Mouse (Mus musculus): ENCODE measurements around the gene Eftud2. TPM values are rescaled to one million over a fixed set of nuclear protein-coding genes. Genes with fewer than 3 reads are reported as not detected.
A peak's percentile ranks its signal among the peaks of the same experiment; 100 is the strongest.

The Eftud2 gene
- total RNA-seq, 2 experiments from 2014 or later = 34.1 to 42.6 TPM

GRCm38 (mm10) chr11:102819783-102820385 lies 60.9 kb downstream of the Eftud2 start:
- no peak for DNase-seq

GRCm38 (mm10) chr11:102819021-102819782 lies 61.6 kb downstream of the Eftud2 start, which contains the start of gene Gjc1:
Gjc1 (minus strand) TSS chr11:102819700.
- peak; percentile 70 to 80 for DNase-seq

GRCm38 (mm10) chr11:102818121-102819020 lies 62.4 kb downstream of the Eftud2 start:
- DNase-seq = peak in 1 of 2 experiments; percentile 68

GRCm38 (mm10) chr11:102814881-102815280 lies 65.9 kb downstream of the Eftud2 start:
- DNase-seq = no peak

- DNase-seq = no peak
These were observed 69.9 kb downstream of the Eftud2 start for GRCm38 (mm10) chr11:102810721-102811485.

GRCm38 (mm10) chr11:102808246-102808645 lies 72.5 kb downstream of the Eftud2 start:
- no peak for DNase-seq

- DNase-seq = no peak
These were observed 77.3 kb downstream of the Eftud2 start for GRCm38 (mm10) chr11:102803453-102803852.

- no peak for DNase-seq
These were observed 86.6 kb downstream of the Eftud2 start for GRCm38 (mm10) chr11:102794157-102794556.

GRCm38 (mm10) chr11:102791682-102792445 lies 88.9 kb downstream of the Eftud2 start:
- DNase-seq = peak in 1 of 2 experiments; percentile 30

Other genes starting within 250 kb of the Eftud2 start
- not detected for gene Meioc, start 217.3 kb downstream of the Eftud2 start, total RNA-seq (2021)
- gene Ccdc43, start 183.2 kb downstream of the Eftud2 start, total RNA-seq (2021) = 10 to 100 TPM; 20.4 to 29.6 TPM
- gene Adam11, start 119.5 kb downstream of the Eftud2 start, total RNA-seq (2021) = 1 to 10 TPM; 6.6 to 7.5 TPM
- 10 to 100 TPM; 17.2 to 18.2 TPM for gene Gjc1, start 61.3 kb downstream of the Eftud2 start, total RNA-seq (2021)
- gene Higd1b, start 45.1 kb downstream of the Eftud2 start, total RNA-seq (2021) = 10 to 100 TPM; 10.6 to 15.7 TPM
- gene Ccdc103, start 219 bp upstream of the Eftud2 start, total RNA-seq (2021) = not detected
- not detected for gene Fam187a, start 4.2 kb upstream of the Eftud2 start, total RNA-seq (2021)
- gene Gfap, start 19.9 kb upstream of the Eftud2 start, total RNA-seq (2021) = under 1 TPM; 0.10 to 0.15 TPM
- under 1 TPM in 1 of 2 experiments, not detected in 1; 0.25 TPM for gene Kif18b, start 44.1 kb upstream of the Eftud2 start, total RNA-seq (2021)
- gene C1ql1, start 65.7 kb upstream of the Eftud2 start, total RNA-seq (2021) = not detected
- gene Nmt1, start 147.2 kb upstream of the Eftud2 start, total RNA-seq (2021) = 10 to 100 TPM; 67.5 to 74.8 TPM
- gene Dcakd, start 147.3 kb upstream of the Eftud2 start, total RNA-seq (2021) = 10 to 100 TPM; 60.9 to 72.9 TPM
- 10 to 100 TPM; 11.0 to 14.5 TPM for gene Plcd3, start 220.7 kb upstream of the Eftud2 start, total RNA-seq (2021)
- 10 to 100 TPM; 28.6 to 41.4 TPM for gene Acbd4, start 220.7 kb upstream of the Eftud2 start, total RNA-seq (2021)
- gene Hexim1, start 235.2 kb upstream of the Eftud2 start, total RNA-seq (2021) = 10 to 100 TPM; 20.0 to 21.5 TPM